ENCODE assay signal across 10 mouse cellular contexts in genomic region chrX:11099146-11100087, GRCm38 (mm10).
A peak's percentile ranks its signal among the peaks of the same experiment; 100 is the strongest.
DNase-seq lines count a peak whose midpoint lies in the region; ATAC-seq lines count a peak whose summit lies in the region.
"Had no signal": no experiment of that assay in that cellular context is flagged by ENCODE, and none has a peak within 500 bp of the region (broad histone marks: within the 10 kb centered on the region; RNA-seq: fewer than 3 reads in every experiment).

No protein-coding gene starts in this region.

- no peak overlapping the region for H3K4me3 ChIP-seq in forebrain, embryonic 13.5 days
- no peak overlapping the region for H3K4me3 ChIP-seq in hindbrain, embryonic 16.5 days (ENCODE audit: low read length)
- H3K4me3 ChIP-seq in midbrain, embryonic 15.5 days: no peak overlapping the region
- H3K4me3 ChIP-seq in kidney, embryonic 16.5 days (ENCODE audit: low read length): no peak overlapping the region
- H3K4me3 ChIP-seq: myocyte had no signal

- WGBS in forebrain, embryonic 13.5 days: 36% methylated on average over 13 of the region's 13 CpGs
- WGBS in hindbrain, embryonic 16.5 days: 42% methylated on average over 13 of the region's 13 CpGs
- 41% methylated on average over 13 of the region's 13 CpGs for WGBS in midbrain, embryonic 15.5 days
- WGBS in kidney, embryonic 16.5 days: 81% methylated on average over 13 of the region's 13 CpGs

- no peaks in the 10 kb centered on the region for H3K27me3 ChIP-seq in forebrain, embryonic 13.5 days
- H3K27me3 ChIP-seq in hindbrain, embryonic 16.5 days (replicated peaks; ENCODE audit: control insufficient read depth, insufficient read depth, low read length): no peaks in the 10 kb centered on the region
- no peaks in the 10 kb centered on the region for H3K27me3 ChIP-seq in midbrain, embryonic 15.5 days (replicated peaks)
- peaks cover 13% of the 10 kb centered on the region; the same call in 1 of the 2 replicates for H3K27me3 ChIP-seq in kidney, embryonic 16.5 days (ENCODE audit: insufficient read depth, low read length)

- H3K9ac ChIP-seq in forebrain, embryonic 13.5 days: no peak overlapping the region
- H3K9ac ChIP-seq in hindbrain, embryonic 16.5 days (ENCODE audit: low read depth, low read length): no peak overlapping the region
- no peak overlapping the region for H3K9ac ChIP-seq in midbrain, embryonic 15.5 days
- H3K9ac ChIP-seq in kidney, embryonic 16.5 days (replicated peaks; ENCODE audit: low read length): no peak overlapping the region

- no peaks in the 10 kb centered on the region for H3K9me3 ChIP-seq in forebrain, embryonic 13.5 days (replicated peaks)
- no peaks in the 10 kb centered on the region for H3K9me3 ChIP-seq in hindbrain, embryonic 16.5 days (ENCODE audit: control insufficient read depth, low read length)
- no peaks in the 10 kb centered on the region for H3K9me3 ChIP-seq in midbrain, embryonic 15.5 days
- H3K9me3 ChIP-seq in kidney, embryonic 16.5 days (ENCODE audit: low read length): no peaks in the 10 kb centered on the region

- ATAC-seq in forebrain, embryonic 13.5 days: peak; percentile 77
- ATAC-seq in hindbrain, embryonic 16.5 days: peak; percentile 73
- ATAC-seq in midbrain, embryonic 15.5 days (replicated peaks): peak; percentile 54
- no peak for ATAC-seq in kidney, embryonic 16.5 days (ENCODE audit: low FRiP score, low TSS enrichment)

- H3K27ac ChIP-seq in forebrain, embryonic 13.5 days: peak overlapping the region; percentile 73
- H3K27ac ChIP-seq in hindbrain, embryonic 16.5 days (ENCODE audit: low read depth, low read length): peak overlapping the region; percentile 34
- peak overlapping the region; percentile 56; the same call in 1 of the 2 replicates for H3K27ac ChIP-seq in midbrain, embryonic 15.5 days
- H3K27ac ChIP-seq in kidney, embryonic 16.5 days (ENCODE audit: low read length): no peak overlapping the region

- H3K36me3 ChIP-seq in forebrain, embryonic 13.5 days (ENCODE audit: poor library complexity, severe bottlenecking): no peaks in the 10 kb centered on the region
- H3K36me3 ChIP-seq in hindbrain, embryonic 16.5 days (ENCODE audit: control insufficient read depth, insufficient read depth, low read length): no peaks in the 10 kb centered on the region
- no peaks in the 10 kb centered on the region for H3K36me3 ChIP-seq in midbrain, embryonic 15.5 days (replicated peaks)
- H3K36me3 ChIP-seq in kidney, embryonic 16.5 days (ENCODE audit: insufficient read depth, low read length): no peaks in the 10 kb centered on the region

- peak; percentile 23 for DNase-seq in R1 (ENCODE audit: low read depth, low spot score)
- no peak for DNase-seq in B cell, adult 2 months
- no peak for DNase-seq in lung, postnatal 25 days (ENCODE audit: low spot score)
- no peak for DNase-seq in embryo, embryonic 10 days (ENCODE audit: low spot score)
- DNase-seq: adrenal gland, postnatal 25 days had no signal

- peak overlapping the region; percentile 40 for H3K4me2 ChIP-seq in forebrain, embryonic 13.5 days
- H3K4me2 ChIP-seq in hindbrain, embryonic 16.5 days (ENCODE audit: low read length): no peak overlapping the region
- peak overlapping the region; percentile 8; the same call in 1 of the 2 replicates for H3K4me2 ChIP-seq in midbrain, embryonic 15.5 days
- no peak overlapping the region for H3K4me2 ChIP-seq in kidney, embryonic 16.5 days (replicated peaks; ENCODE audit: low read depth, low read length)

- H3K4me1 ChIP-seq in forebrain, embryonic 13.5 days: peaks cover 33% of the 10 kb centered on the region
- H3K4me1 ChIP-seq in hindbrain, embryonic 16.5 days (ENCODE audit: control insufficient read depth, insufficient read depth, low read depth, low read length): no peaks in the 10 kb centered on the region
- H3K4me1 ChIP-seq in midbrain, embryonic 15.5 days: peaks cover 10% of the 10 kb centered on the region
- 0 out of 2 replicates have a peak, but pooled peaks cover 3% of the 10 kb centered on the region for H3K4me1 ChIP-seq in kidney, embryonic 16.5 days (ENCODE audit: insufficient read depth, low read length)

Comparison
In these comparisons a context has a peak if more than half of its experiments do, and no peak if none do; other contexts are left out.
1. H3K4me2 ChIP-seq: peak in forebrain, embryonic 13.5 days (single experiment) and midbrain, embryonic 15.5 days (single experiment); none in hindbrain, embryonic 16.5 days (single experiment) and kidney, embryonic 16.5 days (single experiment).